Mouse (Mus musculus) layer of hippocampus, adult 2 months (tissue): ENCODE measurements around the gene Taf5l. TPM values are rescaled to one million over a fixed set of nuclear protein-coding genes. Genes with fewer than 3 reads are reported as not detected.
A peak's percentile ranks its signal among the peaks of the same experiment; 100 is the strongest.
"Not testable (repeated sequence)": the region's sequence is repeated elsewhere in the genome, so short reads cannot be mapped to it uniquely, and the experiment has no call there.

Experiments used
- DNase-seq, 2 experiments: peaks; one replicate each; pipeline ENCODE4 v3.0.0; 2022; ENCODE audit warnings: low spot score in 2 of 2
- H3K27ac ChIP-seq: fragments of 200-600 bp; 2 replicates; pipeline ENCODE4 v1.8.1; 2022
- H3K4me3 ChIP-seq: fragments of 200-600 bp; 2 replicates; pipeline ENCODE4 v1.8.1; 2022; ENCODE audit warnings: mild to moderate bottlenecking
- CTCF ChIP-seq: fragments of 200-600 bp; conservative IDR thresholded peaks from 2 replicates; pipeline ENCODE4 v1.8.1; 2022; ENCODE audit warnings: antibody characterized with exemption, mild to moderate bottlenecking, moderate library complexity
- total RNA-seq, 2 experiments: library from RNA; stranded (reverse); gene quantifications; 2 replicates each; pipeline ENCODE4 v1.2.3; 2021

Taf5l gene
- total RNA-seq, 2 experiments from 2014 or later, result 21.1 to 21.9 TPM

DNA sequence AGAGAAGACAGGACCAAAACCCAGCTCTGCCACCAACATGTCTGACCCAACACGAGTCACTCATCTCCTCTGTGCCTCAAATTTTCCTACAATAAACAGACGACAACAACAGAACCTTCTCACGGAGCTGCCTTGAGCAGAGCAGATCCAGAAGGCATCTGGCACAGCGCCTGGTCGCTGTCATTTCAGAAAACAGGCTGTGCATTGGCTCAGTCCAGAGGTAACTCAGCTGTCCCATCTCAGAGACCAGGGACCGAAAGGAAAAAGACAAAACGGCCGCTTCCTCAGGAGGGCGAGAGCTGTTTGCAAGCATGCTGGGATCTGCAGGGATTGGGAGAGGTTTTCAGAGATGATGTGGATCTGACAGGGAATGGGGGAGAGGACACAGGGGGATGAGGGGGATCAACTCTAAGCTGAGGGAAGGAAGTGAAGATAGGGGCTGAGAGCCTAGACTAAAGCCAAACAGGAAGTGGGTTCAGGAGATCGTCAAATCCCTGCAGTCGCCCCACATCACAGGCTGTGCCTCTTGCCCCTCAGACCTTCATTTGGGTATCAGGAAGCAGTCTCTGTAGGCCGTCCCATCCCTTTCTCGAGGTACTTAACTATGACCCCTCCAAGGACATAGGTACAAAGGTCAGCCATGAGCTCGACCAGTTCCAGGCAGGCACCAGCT lies 42.9 kb downstream of the Taf5l start:
- no peak for TF ChIP-seq CTCF
- peak in 1 of 2 experiments; percentile 22 for DNase-seq
- peak overlapping the region; percentile 53 for H3K27ac ChIP-seq

GRCm38 (mm10) chr8:123977499-123977898 lies 43.7 kb downstream of the Taf5l start:
- Histone ChIP-seq H3K4me3 (no peak overlapping the region), H3K27ac (peak overlapping the region; percentile 53)
- no peak for TF ChIP-seq CTCF
- DNase-seq, result no peak

More for the DNA sequence above, 42.9 kb downstream of the Taf5l start:
- no peak overlapping the region for H3K4me3 ChIP-seq

DNA sequence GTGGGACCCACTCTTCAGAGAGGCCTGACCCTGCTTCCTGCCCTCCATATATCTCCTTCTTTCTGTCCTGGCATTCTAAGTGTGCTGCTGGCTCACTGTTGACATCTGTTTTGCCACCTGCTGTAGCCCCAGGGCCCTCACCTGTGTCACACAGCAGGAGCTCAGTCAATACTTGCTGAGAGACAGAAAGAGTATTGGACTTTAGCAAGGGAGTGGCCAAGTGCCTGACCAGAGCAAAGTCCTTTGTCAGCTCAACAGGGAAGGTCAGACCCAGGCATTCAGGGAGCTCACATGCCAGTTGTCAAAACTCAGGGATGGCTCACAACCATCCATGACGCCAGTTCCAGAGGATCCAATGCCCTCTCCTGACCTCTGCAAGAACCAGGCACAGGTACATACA lies 47.7 kb downstream of the Taf5l start:
- no peak for DNase-seq
- no peak for TF ChIP-seq CTCF
- Histone ChIP-seq H3K27ac (no peak overlapping the region), H3K4me3 (no peak overlapping the region)

DNA sequence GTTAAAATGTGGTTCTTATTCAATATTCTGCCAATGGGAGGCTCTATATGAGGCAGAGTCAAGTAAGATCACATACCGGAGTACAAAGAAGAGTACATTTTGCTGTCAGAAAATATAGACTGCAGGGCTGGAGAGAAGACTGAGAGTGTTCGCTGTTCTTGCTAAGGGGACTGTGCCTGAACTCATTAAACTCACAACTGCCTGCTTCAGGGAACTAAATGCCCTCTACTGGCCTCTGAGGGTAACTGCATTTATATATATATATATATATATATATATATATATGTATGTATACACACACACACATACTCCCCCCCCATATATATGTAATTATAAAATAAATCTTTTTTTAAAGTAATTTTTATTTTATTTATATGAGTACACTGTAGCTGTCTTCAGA lies 54.3 kb downstream of the Taf5l start:
- TF ChIP-seq CTCF, result peak; percentile 69
- Histone ChIP-seq H3K4me3 (no peak overlapping the region), H3K27ac (no peak overlapping the region)
- no peak for DNase-seq

GRCm38 (mm10) chr8:123961371-123961770 lies 59.8 kb downstream of the Taf5l start:
- no peak overlapping the region for H3K4me3 ChIP-seq
- no peak for TF ChIP-seq CTCF
- DNase-seq, result no peak

GRCm38 (mm10) chr8:123960556-123960955 lies 60.6 kb downstream of the Taf5l start:
- DNase-seq, H3K27ac ChIP-seq, H3K4me3 ChIP-seq: not testable (repeated sequence)

More at GRCm38 (mm10) chr8:123961371-123961770, 59.8 kb downstream of the Taf5l start:
- H3K27ac ChIP-seq, result no peak overlapping the region

- TF ChIP-seq CTCF, result no peak
- no peak for DNase-seq
- Histone ChIP-seq H3K4me3 (no peak overlapping the region), H3K27ac (no peak overlapping the region)
Measured at GRCm38 (mm10) chr8:123960056-123960455, 61.1 kb downstream of the Taf5l start.

GRCm38 (mm10) chr8:123959473-123959872 lies 61.7 kb downstream of the Taf5l start:
- H3K4me3 ChIP-seq, result no peak overlapping the region
- no peak for DNase-seq
- no peak for TF ChIP-seq CTCF

GRCm38 (mm10) chr8:123958130-123958529 lies 63.1 kb downstream of the Taf5l start:
- H3K27ac ChIP-seq, result peak overlapping the region; percentile 18; the same call in 1 of the 2 replicates
- no peak overlapping the region for H3K4me3 ChIP-seq
- DNase-seq, result peak; percentile 26 to 51
- TF ChIP-seq CTCF, result no peak

More at GRCm38 (mm10) chr8:123959473-123959872, 61.7 kb downstream of the Taf5l start:
- no peak overlapping the region for H3K27ac ChIP-seq

GRCm38 (mm10) chr8:123954246-123954645 lies 67.0 kb downstream of the Taf5l start:
- no peak for DNase-seq
- Histone ChIP-seq H3K4me3 (no peak overlapping the region), H3K27ac (no peak overlapping the region)
- no peak for TF ChIP-seq CTCF

DNA sequence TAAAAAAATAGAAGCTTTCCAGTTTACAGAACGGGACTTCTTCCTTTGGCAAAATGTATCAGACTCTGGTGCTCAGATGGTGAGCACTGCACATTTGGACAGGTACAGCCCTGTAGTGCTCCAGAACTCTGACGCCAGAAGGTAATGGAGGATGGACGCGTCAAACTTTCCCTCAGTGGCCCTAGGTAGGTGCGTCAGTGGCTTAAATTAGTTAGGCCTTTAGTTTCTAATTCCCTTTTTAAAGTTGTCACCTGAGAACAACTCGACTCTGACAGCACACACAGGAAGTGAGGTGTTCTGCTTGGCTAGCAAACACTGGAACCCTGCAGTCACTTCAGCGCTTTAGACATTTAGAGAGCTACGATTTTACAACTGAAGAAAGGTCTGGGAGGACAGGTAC lies 67.5 kb downstream of the Taf5l start:
- Histone ChIP-seq H3K27ac (no peak overlapping the region), H3K4me3 (no peak overlapping the region)
- no peak for TF ChIP-seq CTCF
- no peak for DNase-seq

GRCm38 (mm10) chr8:123950077-123950802 lies 71.0 kb downstream of the Taf5l start:
- peak overlapping the region; percentile 91; the same call in 1 of the 2 replicates for H3K27ac ChIP-seq
- TF ChIP-seq CTCF, result peak; percentile 83
- peak overlapping the region; percentile 91 for H3K4me3 ChIP-seq
- peak; percentile 39 to 50 for DNase-seq

DNA sequence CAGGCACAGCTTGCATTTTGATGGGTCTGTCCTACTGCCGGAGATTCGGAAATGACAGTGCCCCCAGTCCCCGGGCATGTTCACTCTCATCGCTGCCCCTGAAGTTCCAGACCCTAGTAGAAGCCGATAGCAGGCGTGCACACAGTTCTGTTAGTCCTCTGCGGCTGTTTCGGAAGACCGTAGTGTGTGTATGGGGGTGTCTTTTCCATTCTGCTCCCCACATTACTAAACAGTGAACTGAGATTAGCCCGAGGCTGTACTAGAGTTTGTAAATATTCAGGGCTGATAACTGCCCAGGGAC lies 71.6 kb downstream of the Taf5l start:
- H3K4me3 ChIP-seq, result peak overlapping the region; percentile 91
- no peak for DNase-seq
- H3K27ac ChIP-seq, result peak overlapping the region; percentile 91
- TF ChIP-seq CTCF, result no peak
